Mouse (Mus musculus) kidney, postnatal 36 days (tissue): ENCODE measurements around the gene Map3k6.

ENCODE experiments used
- DNase-seq, 2 experiments: peaks; one replicate each; pipeline ENCODE4 v3.0.0; 2021 to 2022; ENCODE audit warnings: mixed read lengths in 2 of 2

The Map3k6 gene

DNA sequence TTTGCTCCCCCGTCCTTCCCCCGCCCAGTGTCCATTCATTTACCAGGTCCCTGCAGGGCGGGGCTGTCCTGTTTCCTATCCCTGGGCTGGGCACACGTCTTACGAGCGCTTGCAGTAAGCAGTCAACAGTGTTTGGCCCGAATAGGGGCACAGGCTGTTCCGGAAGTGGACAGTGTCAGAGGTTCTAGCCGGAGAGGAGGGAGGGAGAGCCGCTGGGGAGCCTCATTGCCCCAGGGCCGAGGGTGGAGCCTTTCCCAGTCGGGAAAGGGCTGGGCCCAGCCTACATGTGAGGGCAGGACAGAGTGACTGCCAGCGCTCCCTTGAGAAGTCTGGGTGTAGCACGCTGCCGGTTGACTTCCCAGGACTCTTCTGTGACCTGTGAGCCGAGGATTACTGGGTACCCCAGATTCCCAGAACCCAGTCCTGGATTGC, at the start of gene Map3k6:
Map3k6 (plus strand) TSS at position 329 of the 432 bp plus-strand sequence.
- DNase-seq = peak; percentile 83 to 95

DNA sequence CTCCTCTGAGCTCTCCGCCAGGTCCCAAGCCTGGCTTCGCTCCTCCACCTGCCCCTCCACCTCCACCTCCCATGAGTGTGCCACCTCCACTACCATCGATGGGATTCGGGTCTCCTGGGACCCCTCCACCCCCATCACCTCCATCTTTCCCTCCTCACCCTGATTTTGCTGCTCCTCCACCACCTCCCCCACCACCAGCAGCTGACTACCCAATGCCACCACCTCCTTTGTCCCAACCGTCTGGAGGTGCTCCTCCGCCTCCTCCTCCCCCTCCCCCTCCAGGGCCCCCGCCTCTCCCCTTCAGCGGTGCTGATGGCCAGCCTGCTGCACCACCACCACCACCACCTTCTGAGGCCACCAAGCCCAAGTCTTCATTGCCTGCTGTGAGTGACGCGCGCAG, 46.1 kb upstream of the Map3k6 start:
- DNase-seq = no peak

DNA sequence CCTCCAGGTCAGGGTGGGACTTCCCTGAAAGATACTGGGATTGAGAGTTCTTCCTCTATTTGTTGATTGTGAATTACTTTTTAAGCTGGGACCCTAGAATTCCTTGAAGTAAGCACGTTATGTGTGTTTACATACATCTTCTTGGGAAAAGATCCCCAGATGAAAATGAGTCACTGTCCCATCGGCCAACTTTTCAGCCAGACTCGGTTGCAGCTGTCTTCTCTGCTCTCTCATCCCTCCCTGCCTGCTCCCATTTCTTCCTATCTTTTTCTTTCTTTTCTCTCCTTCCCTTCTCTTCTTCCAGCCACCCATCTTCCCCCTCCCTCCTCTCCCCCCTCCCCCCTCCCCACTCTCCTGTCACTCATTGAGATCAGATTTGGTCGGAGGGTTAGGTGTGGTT, 45.6 kb upstream of the Map3k6 start:
- no peak for DNase-seq

DNA sequence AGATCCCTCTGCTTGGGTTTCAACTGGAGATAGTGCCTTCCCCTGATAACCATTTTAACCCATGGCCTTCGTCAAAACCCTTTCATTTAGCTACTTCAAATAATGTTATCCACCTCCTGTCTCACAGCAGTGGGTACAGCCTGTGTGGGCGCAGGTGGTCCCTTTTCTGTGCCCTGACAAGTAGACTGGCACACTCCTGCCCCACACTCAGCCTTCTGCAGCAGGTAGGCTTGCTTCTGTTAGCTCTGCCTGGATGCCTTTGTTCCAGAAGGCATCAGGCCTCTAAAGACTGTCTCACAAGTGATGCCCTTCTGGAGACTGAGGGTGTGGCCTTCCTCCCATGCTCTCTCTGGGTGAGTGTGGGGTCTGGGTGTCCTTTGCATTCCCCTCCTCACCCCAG, 44.5 kb upstream of the Map3k6 start:
- DNase-seq = no peak

DNA sequence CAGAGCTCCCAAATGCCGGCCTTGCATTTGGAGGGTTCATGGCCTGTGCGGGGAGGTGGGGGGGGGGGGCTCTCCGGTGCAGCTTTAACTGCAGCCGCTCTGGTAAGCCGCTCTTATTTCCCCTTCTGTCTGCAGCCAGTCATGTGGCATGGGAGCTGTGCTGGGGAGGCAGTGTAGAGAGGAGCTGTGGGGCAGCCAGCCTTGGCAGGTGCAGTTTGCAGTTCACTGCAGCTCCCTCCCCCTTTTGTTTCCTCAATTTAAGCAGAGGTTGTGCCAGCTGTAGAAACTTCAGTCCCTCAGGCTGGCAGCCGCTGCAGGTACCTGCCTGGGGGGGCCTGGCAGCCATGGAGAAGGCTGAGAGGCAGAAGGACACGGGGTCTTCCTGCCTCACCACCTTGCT, 43.8 kb upstream of the Map3k6 start:
- peak in 1 of 2 experiments; percentile 48 for DNase-seq

DNA sequence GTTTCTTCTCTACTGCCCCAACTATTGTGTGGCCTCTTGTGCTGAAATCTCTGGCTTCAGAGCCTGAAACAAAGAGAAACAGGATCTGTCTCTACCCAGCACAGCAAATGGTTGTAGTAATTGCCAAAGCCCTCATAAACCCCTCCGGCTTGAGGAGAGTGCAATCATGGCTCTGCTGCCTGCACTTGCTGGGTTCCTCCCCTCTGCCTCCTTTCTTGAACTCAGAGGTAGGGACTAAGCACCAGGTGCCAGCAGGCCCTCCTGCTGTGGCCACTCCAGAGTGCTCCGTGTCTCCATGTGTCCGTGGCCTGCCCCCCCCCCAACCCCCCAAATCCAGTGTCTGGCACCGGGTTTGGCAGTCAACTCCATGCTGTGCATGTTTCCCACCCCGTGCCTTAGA, 43.3 kb upstream of the Map3k6 start:
- no peak for DNase-seq

DNA sequence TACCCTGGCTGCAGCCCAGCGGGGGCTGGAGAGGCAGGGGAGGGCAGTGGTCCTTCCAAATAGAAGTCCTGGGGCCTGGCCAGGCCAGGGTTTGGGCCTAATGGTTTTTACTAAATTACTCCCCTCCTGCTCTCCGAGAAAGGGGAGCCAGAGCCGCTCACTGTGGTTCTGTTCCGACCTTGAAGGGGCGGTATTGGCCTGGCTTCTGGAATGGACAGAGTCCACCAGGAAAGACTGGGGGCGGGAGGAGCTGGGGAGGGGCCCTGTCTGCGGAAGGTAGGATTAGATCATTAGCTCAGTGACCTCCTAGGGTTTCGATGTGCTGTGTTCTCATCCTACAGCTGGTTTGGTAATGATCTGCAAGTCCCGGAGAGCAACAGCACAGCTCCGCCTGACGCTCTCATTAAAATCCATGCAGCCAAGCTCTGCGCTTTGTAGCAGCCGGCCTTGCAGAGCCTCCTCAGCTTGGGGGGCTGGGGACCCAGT, 42.8 kb upstream of the Map3k6 start:
- DNase-seq = peak; percentile 78 to 85

DNA sequence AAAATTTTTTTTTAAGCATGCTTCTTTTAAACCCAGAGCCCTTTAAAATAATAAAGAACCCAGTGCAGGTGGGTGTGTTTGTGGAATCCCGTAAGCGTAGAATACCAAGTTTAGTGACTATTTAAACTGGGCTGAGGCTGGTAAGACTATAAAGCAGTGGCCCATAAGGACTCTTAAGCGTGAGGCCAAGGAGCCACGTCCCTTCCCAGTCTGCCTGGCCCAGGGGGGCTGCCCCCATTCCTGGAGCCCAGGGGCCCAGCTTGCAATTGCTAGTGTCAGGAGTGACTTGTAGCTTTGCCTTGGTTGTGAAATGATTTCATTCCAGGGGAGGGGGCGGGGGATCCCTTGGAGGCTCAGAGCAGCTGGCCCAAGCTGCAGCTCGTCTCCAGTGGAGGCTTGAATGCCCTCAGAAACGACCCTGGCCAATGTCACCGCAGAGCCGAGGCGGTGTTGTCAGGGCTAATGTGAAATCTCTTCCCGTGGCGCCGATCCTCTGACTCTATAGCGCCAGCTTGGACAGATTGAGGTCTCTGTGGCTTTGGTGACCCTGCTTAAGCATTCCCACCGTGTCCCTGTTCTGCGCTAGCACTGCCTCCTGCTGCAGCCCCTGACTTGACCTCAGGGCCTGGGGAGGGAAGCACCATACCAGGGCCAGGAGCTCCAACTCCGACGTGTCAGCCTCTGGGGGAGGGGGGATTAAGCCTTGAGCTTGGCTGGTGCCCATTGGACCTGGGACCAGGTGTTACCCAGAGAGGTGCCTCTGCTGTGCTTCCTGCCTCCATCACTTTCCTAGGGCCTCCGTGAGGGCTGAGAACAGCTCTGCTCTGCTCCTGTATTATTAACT, 42.1 kb upstream of the Map3k6 start:
- DNase-seq = peak in 1 of 2 experiments; percentile 37

DNA sequence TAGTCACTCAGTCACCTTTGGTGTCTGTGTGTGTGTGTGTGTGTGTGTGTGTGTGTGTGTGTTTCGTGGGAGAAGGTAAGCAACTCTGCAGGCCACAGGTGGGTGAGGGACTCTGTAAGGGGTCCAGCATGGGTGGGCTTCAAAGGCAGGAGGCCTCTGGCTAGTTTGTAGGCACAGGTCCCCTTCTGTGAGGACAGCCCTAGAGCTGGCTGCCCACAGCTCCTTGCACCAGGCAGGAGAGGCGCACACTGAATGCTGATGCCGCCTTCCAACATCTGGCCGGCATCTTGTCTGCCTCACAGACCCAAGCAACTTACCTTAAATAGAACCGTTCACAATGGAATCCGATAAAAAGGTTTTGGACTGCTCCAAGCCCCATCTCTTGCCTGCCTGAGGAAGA, 40.9 kb upstream of the Map3k6 start:
- no peak for DNase-seq

DNA sequence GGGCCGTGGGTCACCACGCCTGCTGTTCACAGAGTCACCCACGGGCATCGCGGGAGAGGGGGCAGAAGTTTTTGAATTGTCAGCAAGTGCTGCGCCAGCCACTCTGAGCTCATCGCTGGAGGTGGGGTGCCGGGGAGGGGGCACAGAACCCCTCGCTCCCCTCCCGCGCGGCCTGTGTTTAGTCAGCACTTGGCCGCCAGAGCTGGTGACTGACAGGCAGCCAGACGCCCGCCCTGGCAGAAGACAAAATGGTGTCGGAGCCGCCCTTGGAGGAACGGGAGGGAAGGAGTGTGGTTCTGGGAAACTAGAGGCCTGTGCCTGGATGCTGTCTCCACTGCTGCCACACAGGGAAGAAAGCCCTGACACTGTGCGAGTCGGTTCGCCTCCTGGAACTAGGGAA, 40.3 kb upstream of the Map3k6 start:
- DNase-seq = peak; percentile 50 to 61

DNA sequence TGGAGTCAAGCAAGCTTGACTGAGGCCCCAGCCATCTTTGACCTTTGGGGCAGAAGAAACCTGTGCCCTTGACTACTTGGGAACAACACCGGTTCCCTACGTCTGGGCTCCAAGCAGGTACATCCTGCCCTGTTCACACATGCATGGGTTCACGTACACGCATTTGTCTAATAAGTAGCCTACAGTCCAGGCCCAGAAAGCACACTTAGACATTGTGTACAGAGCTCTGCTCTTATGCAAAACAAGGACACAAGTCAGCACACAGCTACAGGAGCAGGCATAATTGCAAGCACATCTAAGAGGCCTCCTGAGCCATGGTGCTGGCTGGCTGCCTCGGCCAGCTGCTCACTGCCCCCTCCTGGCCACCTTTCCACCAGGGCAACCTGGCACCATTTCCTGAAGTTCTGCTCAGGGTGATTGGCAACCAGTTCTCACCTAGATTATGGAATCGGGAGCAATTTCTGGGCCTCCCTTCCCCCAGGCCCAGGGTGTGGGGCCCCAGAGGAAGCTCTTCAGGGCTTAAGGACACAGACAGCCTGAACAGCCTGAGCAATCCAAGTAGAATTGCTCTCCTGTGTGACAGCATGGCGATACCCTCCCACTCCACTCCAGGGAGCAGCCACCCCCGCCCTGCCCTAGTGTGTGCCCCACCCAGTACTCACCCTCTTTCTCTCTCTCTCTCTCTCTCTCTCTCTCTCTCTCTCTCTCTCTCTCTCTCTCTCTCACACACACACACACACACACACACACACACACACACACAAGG, 39.4 kb upstream of the Map3k6 start:
- peak; percentile 86 to 90 for DNase-seq

DNA sequence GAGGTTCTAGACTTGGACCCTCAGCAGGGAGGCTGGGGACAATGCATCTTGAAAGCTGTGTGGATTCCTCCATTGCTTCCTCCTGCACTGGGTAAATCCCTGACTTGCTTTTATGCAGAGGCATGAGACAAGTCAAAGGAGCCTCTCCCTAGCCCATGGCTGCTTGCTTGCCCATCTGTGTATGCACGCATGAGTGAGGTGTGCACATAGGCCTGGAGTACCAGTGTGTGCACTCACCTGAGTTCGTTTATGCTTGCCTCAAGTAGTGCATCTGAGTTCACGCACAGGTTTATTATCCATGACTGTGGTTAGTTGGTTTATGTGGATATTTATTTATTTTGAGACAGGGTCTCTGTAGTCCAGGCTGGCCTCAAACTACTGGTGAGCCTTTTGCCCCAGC, 38.4 kb upstream of the Map3k6 start:
- DNase-seq = no peak

DNA sequence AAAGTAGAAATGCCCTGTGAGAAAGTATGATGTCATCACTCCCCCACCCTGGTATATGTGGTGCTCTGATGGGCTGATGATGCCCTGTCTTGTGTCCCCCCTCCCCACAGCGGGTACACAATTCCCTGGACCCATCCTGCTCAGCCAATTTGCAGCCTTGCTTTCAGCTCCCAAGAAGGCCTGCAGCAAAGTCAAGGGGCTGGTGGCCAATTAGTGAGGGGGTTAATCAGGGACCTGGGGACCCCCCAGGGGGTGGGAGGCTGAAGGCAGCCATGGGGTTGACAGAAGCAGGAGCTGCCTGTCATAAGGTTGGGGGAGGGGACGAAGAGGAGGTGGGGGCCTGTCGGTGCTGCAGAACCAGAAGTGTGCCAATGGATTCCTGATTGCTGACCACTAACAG, 37.0 kb upstream of the Map3k6 start:
- no peak for DNase-seq

DNA sequence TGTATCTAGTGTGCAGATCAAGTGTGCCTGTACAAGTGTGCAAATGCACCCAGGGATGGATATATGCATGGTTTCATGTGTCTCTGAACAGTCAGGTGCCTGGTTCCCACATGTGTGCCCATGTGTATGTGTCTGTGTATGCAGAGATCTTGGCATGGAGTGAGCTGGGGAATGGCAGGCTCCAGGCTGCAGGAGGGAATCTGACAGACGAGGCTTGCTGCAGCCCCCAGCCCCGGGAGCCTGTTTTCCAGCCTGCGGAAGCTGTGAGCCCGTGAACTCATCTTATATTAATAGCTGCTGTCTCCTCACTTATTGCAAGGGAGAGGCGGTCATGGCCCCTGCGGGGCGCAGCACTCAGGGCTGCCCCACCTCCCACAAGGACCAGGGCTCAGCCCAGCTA, 36.2 kb upstream of the Map3k6 start:
- DNase-seq = no peak

DNA sequence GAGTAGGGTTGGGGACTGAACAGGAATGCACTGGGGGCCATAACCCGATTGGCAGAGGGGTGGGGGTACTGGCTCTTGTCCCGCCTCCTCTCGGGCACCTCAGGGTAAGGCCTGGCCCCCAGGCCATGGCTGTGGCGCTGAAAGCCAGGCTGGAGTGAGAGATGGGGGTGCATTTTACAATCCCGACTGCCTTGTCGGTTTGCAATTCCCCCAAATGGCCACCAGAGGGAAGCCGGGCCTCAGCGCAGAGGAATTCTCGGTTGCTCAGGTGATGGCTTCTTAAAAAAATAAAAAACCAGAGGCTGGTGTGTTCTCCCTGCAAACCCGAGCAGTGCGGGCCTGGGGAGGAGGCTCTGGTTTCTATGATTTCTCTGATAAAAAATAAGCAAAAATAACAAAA, 31.3 kb upstream of the Map3k6 start:
- peak; percentile 52 to 72 for DNase-seq

DNA sequence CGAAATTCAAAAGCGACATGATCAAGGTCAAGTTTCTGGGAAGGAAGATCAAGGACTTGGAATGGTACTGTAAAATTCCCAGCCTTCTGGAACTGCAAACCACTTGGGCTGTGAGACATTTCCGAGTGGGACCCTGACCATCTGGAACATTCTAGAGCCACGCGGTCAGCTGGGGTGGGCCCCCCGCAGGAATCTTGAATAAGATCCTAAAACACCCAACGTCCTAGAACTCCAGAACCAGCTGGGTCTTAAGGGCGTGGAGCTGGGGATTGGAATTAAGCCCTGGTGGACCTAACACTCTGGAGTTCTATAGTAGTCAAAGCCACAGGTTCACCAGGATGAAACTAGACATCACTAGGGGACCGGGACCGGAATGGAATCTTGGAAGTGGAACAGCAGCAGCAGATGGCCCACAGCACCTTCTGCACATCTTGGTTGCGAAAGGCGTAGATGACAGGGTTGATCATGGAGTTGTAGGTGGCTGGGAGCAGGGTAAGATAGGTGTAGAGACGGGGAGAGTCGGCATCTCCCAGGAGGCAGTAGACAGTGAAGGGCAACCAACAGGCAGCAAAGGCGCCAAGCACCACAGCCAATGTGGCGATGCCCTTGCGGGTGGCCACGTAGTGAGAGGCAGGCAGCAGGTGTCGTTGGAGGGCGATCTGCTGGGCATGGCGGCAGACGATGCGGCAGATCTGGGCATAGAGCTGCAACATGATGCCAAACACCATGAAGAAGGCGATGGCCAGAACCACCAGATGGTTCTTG, 30.4 kb upstream of the Map3k6 start:
- no peak for DNase-seq

DNA sequence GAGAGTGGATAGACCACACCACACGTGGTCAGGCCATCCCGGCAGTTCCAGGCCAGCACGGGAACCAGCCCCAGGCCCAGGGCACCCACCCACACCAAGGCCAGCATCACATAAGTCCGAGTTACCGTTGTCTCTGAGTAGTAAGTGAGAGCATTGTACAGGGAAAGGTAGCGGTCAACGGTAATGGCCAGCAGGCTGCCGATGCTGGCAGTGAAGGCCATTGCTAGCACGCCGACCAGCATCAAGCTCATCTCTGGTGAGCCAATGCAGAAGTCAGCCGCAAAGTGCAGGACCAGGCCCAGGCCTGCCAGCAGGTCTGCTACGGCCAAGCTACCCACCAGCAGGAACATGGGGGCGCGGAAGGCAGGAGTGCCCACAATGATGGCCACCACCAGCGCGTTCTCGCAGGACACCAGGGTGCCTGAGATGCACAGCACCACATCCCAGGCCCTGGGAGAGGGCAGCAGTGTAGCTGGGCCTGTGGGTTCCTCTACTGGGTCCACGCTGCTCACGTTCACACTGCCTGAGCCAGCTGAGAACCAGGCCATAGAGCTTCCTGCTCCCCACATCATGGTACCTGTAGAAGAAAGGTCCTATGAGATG, 29.7 kb upstream of the Map3k6 start:
- no peak for DNase-seq

DNA sequence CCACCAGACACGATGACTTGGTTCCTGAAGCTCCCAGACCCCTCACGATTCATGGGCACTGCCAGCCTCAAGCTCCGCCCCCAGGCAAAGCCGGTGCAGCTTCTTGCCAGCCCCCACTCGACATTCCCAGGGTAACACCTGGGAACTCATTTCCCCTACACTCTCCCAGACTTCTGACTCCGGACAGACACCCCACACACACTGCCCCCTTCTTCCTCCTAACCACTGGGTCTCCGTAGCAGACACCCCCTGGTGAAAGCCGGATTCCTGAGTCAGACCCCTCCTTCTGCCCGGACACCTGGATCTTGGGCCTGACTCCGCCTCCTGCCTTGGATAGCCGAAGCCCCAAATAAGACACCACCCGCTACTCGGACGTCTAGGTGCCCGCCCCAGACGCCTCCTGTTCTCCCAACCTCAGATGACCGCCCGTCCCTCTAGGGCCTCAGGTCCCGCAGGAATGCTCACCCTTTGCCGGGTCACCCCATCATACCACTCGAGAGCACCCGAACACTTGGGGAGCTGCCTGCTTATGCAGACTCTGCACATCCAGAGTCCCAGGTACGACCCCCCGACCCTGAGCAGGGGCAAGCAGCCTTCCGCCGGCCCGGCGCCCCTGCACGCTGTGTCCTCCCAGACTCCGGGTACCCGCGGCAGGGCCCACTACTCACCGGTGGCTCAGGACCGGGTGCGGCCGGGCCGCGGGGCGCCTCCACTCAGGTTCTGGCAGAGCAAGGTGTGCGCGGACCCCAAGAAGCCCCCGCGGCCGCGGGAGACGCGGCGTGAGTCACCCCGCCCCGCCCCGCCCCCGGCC, 28.7 kb upstream of the Map3k6 start, which contains the start of the genes Cd164l2 and Gpr3:
Cd164l2 (plus strand) TSS at position 381 of the 811 bp plus-strand sequence.
Gpr3 (minus strand) TSS at position 786 of the 811 bp plus-strand sequence.
- DNase-seq = peak in 1 of 2 experiments; percentile 33

DNA sequence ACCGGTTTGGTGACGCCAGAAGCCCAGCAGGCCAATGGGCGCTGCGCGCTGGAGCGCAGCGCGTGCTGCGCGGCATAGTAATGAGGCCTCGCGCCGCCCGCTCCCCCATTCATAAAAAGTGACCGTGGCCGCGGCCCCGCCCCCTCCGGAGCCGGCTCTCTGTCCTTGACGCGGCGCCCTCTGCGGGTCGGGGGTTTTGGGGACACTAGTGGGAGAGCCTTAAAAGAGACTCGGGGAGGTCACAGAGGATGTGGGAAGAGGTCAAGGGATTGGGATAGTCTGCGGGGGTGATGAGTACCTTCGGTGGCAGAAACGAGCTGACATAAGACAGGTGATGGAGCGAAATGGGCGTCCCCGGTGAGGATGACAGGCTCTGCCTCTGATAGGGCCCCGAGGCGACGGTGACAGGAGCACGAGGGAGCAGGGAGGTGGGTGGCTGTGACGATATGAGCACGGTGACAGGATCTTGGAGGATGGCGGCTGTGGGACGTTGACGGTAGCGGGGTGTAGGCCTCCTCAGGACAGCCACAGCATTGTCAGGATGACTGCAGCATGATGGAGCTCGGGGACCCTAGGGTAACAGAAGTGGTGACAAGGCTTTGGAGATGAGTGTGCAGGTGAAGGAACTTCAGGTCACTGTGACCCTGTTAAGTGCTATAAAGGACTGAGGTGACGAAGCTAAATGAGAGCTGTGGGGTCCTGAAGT, 27.9 kb upstream of the Map3k6 start:
- DNase-seq = peak; percentile 81 to 91

DNA sequence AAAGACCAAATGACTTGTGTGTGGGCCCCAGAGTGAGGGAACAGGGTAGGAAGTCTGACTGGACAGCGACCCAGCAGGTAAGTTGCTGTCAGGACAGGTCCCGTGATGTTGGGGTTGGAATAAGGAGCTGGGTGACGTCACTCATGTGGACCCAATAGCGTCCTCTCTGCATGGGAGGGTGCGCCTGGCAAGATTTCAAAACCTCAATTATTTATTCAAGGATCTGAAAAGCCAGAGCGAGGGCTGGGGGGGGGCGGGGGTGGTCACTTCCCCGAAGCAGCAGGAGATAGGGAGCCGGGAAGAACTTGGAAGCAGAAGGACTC, 27.4 kb upstream of the Map3k6 start:
- peak; percentile 41 to 49 for DNase-seq

DNA sequence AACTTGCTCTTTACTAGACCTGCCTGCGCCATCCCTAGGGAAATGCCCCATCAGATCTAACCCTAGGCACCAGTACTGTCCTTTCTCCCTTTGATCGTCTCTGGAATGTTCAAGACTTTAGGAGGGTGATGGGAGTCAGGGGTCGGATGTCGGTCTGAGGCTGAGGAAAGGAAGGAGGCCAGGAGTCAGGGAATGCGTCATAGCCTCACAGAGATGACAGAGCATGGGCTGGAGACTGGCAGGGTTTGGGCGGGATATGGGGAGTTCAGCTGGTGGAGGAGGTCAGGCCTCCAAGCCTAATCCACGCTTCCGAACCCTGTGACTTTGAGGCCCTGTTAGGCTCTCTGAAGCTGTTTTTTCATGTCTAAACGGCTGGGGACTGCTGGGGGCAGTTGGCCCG, 27.0 kb upstream of the Map3k6 start:
- no peak for DNase-seq
